Mouse (Mus musculus) heart, postnatal 0 days (tissue): Measurements from ENCODE around the gene Cbr3. TPM values are rescaled to one million over a fixed set of nuclear protein-coding genes. Genes with fewer than 3 reads are reported as not detected.
"Not testable (repeated sequence)": the region's sequence is repeated elsewhere in the genome, so short reads cannot be mapped to it uniquely, and the experiment has no call there.

ENCODE experiments used
- ATAC-seq: fragments of 200-750 bp; cut with Nextera tagmentation; 2 replicates; pipeline ENCODE4 v1.8.0; 2017; ENCODE audit warnings: low read depth, moderate number of reproducible peaks, moderate library complexity; ENCODE audit not compliant: insufficient read depth
- DNase-seq: peaks from one replicate; pipeline ENCODE4 v3.0.0-alpha.2; 2016; ENCODE audit warnings: low spot score
- H3K27ac ChIP-seq: fragments of 300-500 bp; sonication (generic); 2 replicates; pipeline ENCODE4 v1.5.1; 2014; ENCODE audit warnings: low read depth, mild to moderate bottlenecking
- H3K27me3 ChIP-seq: fragments of 300-500 bp; sonication (generic); 2 replicates; pipeline ENCODE4 v1.6.1; 2014; ENCODE audit warnings: low read length, mixed read lengths; ENCODE audit not compliant: control insufficient read depth, insufficient read depth
- H3K36me3 ChIP-seq: fragments of 300-500 bp; sonication (generic); replicated peaks from 2 replicates; pipeline ENCODE4 v1.6.1; 2014; ENCODE audit warnings: low read length, mixed read lengths; ENCODE audit not compliant: control insufficient read depth, insufficient read depth
- H3K4me1 ChIP-seq: fragments of 300-500 bp; sonication (generic); 2 replicates; pipeline ENCODE4 v1.6.1; 2014; ENCODE audit warnings: antibody characterized with exemption; ENCODE audit not compliant: control insufficient read depth, insufficient read depth
- H3K4me2 ChIP-seq: fragments of 300-500 bp; sonication (generic); 2 replicates; pipeline ENCODE4 v1.6.1; 2014; ENCODE audit warnings: low read depth, mild to moderate bottlenecking, low read length, moderate library complexity
- H3K4me3 ChIP-seq: fragments of 300-500 bp; sonication (generic); 2 replicates; pipeline ENCODE4 v1.5.1; 2014; ENCODE audit warnings: low read depth, low read length
- H3K9ac ChIP-seq: fragments of 300-500 bp; sonication (generic); replicated peaks from 2 replicates; pipeline ENCODE4 v1.6.1; 2014; ENCODE audit warnings: low read depth, low read length, mixed read lengths
- H3K9me3 ChIP-seq: fragments of 300-500 bp; sonication (generic); replicated peaks from 2 replicates; pipeline ENCODE4 v1.6.1; 2016; ENCODE audit warnings: low read length; ENCODE audit not compliant: control insufficient read depth
- CTCF ChIP-seq: IDR thresholded peaks from 2 replicates; pipeline ENCODE4 v1.5.1; 2016; ENCODE audit warnings: antibody characterized with exemption, control low read depth, low read depth
- EP300 ChIP-seq: IDR thresholded peaks from 2 replicates; pipeline ENCODE4 v1.6.1; 2016; ENCODE audit warnings: antibody characterized with exemption, low read depth
- WGBS: fragments of 180-500 bp; shearing (Covaris S2); extraction: QIAGEN DNeasy Blood & Tissue Kit; methylation state at CpG from one replicate; pipeline ENCODE4 v1.1.7; 2014; 5-methylcytosine and 5-hydroxymethylcytosine counted together
- polyA plus RNA-seq: library from polyadenylated mRNA; unstranded; fragments of >200 nt; fragmentation: Nextera tagmentation; extraction: Ambion mirVana; gene quantifications from 2 replicates; pipeline ENCODE4 v1.2.1, GENCODE M21; 2015
- total RNA-seq: library from RNA; depleted of rRNA; stranded (reverse); fragments of >200 nt; gene quantifications from 2 replicates; pipeline ENCODE4 v1.2.3, GENCODE M21; 2014; ENCODE audit warnings: low replicate concordance; rRNA removed

Gene Cbr3
- 1.6 TPM in 1 of 2 replicates, not detected in the other for total RNA-seq
- 1.3 and 1.7 TPM in 2 replicates for polyA plus RNA-seq

DNA sequence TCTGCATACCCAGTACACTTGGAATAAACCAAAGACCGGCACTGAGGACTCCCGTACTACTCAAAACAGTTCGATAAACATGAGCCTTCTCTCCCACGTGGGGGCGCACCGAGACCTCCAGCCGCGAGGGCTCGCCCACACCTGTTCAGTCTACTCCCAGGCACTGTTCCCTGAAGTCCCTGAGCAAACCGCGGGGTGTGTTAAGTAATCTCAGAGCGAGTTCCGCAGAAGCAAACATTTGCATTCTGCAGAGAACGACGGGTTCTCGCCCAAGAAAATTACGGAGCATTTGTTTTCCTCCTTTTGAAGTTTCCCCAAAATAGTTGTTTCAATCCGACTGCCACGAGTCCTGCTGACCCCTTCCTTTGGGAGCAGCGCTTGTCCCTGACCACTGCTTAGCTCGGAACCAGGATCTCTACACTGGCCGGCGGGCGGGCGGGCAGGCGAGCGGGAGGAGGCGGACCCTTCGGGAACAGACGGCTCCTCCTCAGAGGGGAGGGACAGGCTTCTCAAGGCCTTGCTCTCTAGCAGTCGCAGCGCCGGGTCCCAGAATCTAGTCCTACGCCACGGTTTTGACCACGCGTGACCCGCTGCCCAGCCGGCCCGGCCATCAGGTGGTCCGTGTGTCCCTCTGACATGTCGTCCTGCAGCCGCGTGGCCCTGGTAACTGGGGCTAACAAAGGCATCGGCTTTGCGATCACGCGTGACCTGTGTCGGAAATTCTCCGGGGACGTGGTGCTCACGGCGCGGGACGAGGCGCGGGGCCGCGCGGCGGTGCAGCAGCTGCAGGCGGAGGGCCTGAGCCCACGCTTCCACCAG lies at the start of gene Cbr3:
Gene Cbr3, plus strand, starts transcription at position 527 of the 819 bp plus-strand sequence.
- Histone ChIP-seq H3K36me3 (no peaks in the 10 kb centered on the region), H3K27ac (no peak within 1 kb of the TSS), H3K9me3 (no peaks in the 10 kb centered on the region), H3K4me2 (peak within 1 kb of the TSS; percentile 73), H3K4me1 (peaks cover 17% of the 10 kb centered on the region), H3K27me3 (peaks cover 52% of the 10 kb centered on the region), H3K9ac (peak within 1 kb of the TSS; percentile 40), H3K4me3 (peak within 1 kb of the TSS; percentile 49)
- peak; percentile 47 for DNase-seq
- peak; percentile 67 for ATAC-seq
- peak; percentile 57 for TF ChIP-seq CTCF
- TF ChIP-seq EP300 = no peak
- WGBS = 2% methylated on average over 63 of the region's 63 CpGs

DNA sequence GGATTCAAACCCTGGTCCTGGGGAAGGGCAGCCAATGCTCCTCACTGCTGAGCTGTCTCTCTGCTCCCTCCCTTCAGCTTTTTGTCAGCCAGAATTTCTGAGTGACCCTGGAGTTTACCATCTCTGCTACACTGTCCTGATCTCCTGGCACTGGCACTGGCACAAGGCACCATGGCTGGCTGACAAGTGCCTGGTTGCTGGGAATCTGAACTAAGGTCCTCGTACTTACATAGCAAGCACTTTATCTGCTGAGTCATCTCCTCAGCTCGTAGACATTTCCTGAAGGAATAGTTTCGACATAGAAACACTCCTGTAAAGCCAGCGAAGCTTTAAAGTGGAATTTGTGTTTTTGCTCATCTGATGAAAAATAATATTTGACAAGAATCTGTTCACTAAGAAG lies 39.0 kb upstream of the Cbr3 start:
- Histone ChIP-seq H3K4me1 (no peaks in the 10 kb centered on the region), H3K9ac (no peak overlapping the region), H3K27me3 (no peaks in the 10 kb centered on the region), H3K36me3 (no peaks in the 10 kb centered on the region), H3K27ac (no peak overlapping the region), H3K4me3 (no peak overlapping the region), H3K9me3 (no peaks in the 10 kb centered on the region), H3K4me2 (no peak overlapping the region)
- DNase-seq = no peak
- WGBS = 29% methylated on average over 4 of the region's 4 CpGs
- ATAC-seq = no peak
- TF ChIP-seq CTCF (no peak), EP300 (no peak)

- H3K4me3 ChIP-seq = no peak overlapping the region
- H3K27ac ChIP-seq = no peak overlapping the region
- no peaks in the 10 kb centered on the region for H3K27me3 ChIP-seq
- H3K4me2 ChIP-seq = no peak overlapping the region
- no peak overlapping the region for H3K9ac ChIP-seq
- H3K36me3 ChIP-seq = no peaks in the 10 kb centered on the region
- TF ChIP-seq CTCF (no peak), EP300 (no peak)
- H3K4me1 ChIP-seq = no peaks in the 10 kb centered on the region
- H3K9me3 ChIP-seq = no peaks in the 10 kb centered on the region
- DNase-seq = no peak
- ATAC-seq = no peak
- WGBS = 63% methylated on average over 5 of the region's 5 CpGs
Observed at GRCm38 (mm10) chr16:93648441-93649183, 34.4 kb upstream of the Cbr3 start.

DNA sequence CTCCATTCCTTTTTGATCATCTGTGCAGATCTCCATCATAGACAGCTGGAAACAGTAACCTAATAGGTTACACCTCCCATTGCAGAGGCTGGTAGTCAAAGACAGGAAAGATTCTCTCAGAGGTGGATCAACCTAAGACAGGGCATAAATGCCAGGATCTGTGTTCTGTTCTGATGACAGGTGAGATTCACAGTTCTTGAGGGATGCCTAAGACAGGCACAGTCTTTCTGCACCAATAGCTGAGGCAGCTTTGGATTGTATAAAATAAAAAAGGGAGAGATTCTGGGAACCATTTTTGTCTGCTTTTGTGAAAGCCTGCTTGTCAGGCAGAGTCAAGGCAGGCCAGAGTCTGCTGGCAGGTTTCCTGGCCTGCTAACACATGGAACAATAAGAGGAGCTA lies 15.0 kb upstream of the Cbr3 start:
- Histone ChIP-seq H3K27me3 (no peaks in the 10 kb centered on the region), H3K9me3 (peaks cover 7% of the 10 kb centered on the region; the same call in 1 of the 2 replicates), H3K4me2 (no peak overlapping the region), H3K36me3 (no peaks in the 10 kb centered on the region), H3K27ac (no peak overlapping the region), H3K4me3 (no peak overlapping the region), H3K4me1 (no peaks in the 10 kb centered on the region), H3K9ac (no peak overlapping the region)
- TF ChIP-seq CTCF (no peak), EP300 (no peak)
- DNase-seq (no peak), ATAC-seq (no peak)

DNA sequence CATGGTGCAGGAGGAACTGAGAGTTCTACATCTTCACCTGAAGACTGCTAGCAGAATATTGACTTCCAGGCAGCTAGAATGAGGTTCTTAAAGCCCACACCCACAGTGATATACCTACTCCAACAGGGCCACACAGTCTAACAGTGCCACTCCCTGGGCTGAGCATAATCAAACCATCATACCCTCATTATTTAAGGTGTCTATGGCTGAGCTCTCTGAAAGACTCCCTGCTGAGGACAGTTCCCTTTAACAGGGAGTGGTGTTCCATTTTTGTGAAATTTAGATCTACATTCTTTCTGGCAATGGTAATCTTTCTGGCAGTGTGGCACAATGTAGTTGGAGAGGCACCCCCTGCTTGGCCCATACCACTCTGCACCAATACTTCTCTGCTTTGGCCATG lies 13.5 kb upstream of the Cbr3 start:
- DNase-seq (no peak), ATAC-seq (no peak)
- no peak overlapping the region for H3K4me2 ChIP-seq
- no peak overlapping the region for H3K4me3 ChIP-seq
- no peaks in the 10 kb centered on the region for H3K27me3 ChIP-seq
- no peaks in the 10 kb centered on the region for H3K36me3 ChIP-seq
- TF ChIP-seq CTCF (no peak), EP300 (no peak)
- no peak overlapping the region for H3K27ac ChIP-seq
- no peaks in the 10 kb centered on the region for H3K4me1 ChIP-seq
- peaks cover 7% of the 10 kb centered on the region; the same call in 1 of the 2 replicates for H3K9me3 ChIP-seq
- no peak overlapping the region for H3K9ac ChIP-seq

- 43% methylated on average over 4 of the region's 4 CpGs for WGBS
- H3K4me3 ChIP-seq, H3K4me1 ChIP-seq: not testable (repeated sequence)
Observed at GRCm38 (mm10) chr16:93670466-93670865, 12.5 kb upstream of the Cbr3 start.

More at GRCm38 (mm10) chr16:93670466-93670865, 12.5 kb upstream of the Cbr3 start:
- not testable (repeated sequence) for DNase-seq, H3K9ac ChIP-seq, ATAC-seq, H3K4me2 ChIP-seq, H3K27ac ChIP-seq, H3K27me3 ChIP-seq, H3K36me3 ChIP-seq, H3K9me3 ChIP-seq
